Mouse (Mus musculus): ENCODE results near the gene Pde4dip.

Gene Pde4dip

GRCm38 (mm10) chr3:97844163-97844820 lies 44.2 kb downstream of the Pde4dip start:
- no peak for DNase-seq

- DNase-seq, result no peak
Measured at GRCm38 (mm10) chr3:97842641-97843040, 45.9 kb downstream of the Pde4dip start.

DNA sequence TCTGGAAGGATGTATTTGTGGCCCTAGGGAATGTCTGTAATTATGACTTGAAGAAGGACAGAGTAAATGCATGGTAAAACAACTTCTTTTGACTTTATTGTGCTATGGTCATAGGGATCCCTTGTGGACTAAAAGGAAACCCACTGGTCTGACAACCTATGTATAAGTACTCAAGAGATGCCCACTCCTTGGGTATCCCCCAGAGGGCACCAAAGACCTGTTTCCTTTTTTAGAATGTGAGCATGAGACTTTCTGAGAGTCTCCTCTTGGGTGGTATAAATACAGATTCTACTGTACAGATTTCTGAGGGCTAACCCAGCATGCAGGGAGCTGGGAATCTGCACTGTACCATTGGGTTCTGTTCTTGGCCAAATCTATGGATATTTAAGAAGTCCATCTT lies 48.1 kb downstream of the Pde4dip start:
- peak in 1 of 2 experiments; percentile 27 for DNase-seq

GRCm38 (mm10) chr3:97835888-97836287 lies 52.6 kb downstream of the Pde4dip start:
- no peak for DNase-seq

GRCm38 (mm10) chr3:97834625-97835024 lies 53.9 kb downstream of the Pde4dip start:
- DNase-seq, result no peak

GRCm38 (mm10) chr3:97831564-97832320 lies 56.8 kb downstream of the Pde4dip start:
- DNase-seq, result no peak

GRCm38 (mm10) chr3:97830622-97831021 lies 57.9 kb downstream of the Pde4dip start:
- DNase-seq, result no peak

- DNase-seq, result peak; percentile 41 to 52
Measured at GRCm38 (mm10) chr3:97830122-97830521, 58.4 kb downstream of the Pde4dip start.

DNA sequence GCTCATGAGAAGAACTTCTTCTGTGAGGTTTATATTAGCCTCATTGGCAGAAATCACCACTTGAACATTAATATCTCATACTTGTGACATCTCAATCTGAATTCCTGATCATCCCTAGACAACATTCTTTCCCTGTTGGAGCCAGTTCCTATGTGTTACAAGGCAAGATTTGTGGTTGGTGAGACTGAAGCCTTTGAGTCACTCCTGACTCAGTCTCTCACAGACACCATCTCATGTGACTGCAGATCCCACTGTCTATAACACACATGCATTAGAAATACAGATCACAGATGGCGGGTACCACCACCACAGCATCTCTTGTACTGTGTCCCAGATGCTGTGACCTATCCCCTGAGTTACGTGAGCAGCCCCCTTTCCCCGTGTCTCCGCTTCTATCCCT lies 60.2 kb downstream of the Pde4dip start:
- DNase-seq, result no peak

GRCm38 (mm10) chr3:97825246-97825645 lies 63.3 kb downstream of the Pde4dip start:
- peak in 1 of 2 experiments; percentile 29 for DNase-seq

- peak in 1 of 2 experiments; percentile 24 for DNase-seq
Measured at GRCm38 (mm10) chr3:97824744-97825143, 63.8 kb downstream of the Pde4dip start.

DNA sequence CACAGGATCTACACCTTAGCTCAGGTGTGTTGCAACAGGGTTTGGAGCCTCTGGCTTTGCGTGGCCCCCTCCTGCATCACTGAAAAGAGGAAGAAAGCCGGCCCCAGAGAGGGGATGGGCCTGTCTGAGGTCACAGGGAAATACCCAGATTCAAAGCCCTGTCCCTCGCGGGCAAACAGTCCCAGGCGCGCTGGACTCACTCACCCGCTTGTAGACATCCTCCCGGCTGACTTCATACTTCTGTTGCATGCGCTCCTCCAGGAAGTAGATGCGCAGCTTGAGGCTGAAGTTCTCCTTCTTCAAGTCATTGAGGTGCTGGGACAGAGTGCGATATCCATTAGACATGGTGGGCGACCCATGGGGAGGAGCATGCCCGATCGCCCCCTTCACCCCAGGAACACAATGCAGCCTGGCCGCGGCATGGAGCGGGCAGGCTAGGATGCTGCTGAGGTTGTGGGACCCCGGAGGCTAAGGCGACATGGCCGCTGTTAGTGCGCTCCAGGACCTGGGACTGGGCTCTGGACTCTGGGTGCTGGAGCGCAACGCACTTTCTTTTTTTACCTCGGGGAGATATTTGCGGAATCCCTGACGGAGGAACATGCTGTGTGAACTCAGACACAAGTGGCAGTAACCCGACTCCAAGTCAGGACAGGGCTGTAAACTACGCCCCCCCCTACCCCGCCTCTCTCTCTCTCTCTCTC lies 64.3 kb downstream of the Pde4dip start:
- peak; percentile 18 to 23 for DNase-seq

DNA sequence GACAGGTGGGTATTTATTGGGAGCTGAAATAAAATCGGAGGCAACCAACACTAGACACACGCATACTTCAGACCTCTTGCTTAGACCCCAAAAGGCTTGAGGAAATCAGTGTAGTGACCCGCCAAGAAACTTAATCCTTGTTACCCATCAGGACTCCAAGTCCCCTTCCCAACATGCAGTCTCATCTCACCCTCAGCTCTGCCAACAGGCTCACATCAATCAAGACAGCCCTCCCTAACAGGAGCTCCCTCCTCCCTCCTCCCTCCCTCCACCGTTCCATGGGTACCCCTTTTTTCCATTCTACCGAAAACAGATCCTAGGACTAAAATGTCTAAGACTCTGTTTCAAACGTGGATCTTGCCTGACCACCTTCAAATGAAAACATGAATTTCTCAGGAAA lies 65.1 kb downstream of the Pde4dip start:
- no peak for DNase-seq

DNA sequence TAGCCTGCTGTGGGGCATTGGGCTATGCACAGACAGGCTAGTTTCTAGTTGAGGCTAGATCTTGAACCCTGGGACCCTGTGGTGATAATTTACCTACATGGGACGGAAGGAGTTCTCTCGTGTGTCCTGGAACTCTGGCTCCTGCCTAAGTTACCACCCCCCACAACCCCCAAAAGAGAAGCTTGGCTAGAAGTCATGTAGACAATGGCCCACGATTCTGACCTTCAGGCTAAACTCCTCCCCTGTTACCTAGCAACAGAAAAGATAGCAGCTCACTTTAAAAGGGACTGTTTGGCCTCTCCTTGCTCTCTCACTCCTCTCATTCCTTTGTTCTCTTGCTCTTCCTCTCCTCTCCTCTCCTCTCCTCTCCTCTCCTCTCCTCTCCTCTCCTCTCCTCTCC lies 69.5 kb downstream of the Pde4dip start:
- no peak for DNase-seq

- DNase-seq, result no peak
Measured at GRCm38 (mm10) chr3:97818383-97818982, 70.0 kb downstream of the Pde4dip start.

DNA sequence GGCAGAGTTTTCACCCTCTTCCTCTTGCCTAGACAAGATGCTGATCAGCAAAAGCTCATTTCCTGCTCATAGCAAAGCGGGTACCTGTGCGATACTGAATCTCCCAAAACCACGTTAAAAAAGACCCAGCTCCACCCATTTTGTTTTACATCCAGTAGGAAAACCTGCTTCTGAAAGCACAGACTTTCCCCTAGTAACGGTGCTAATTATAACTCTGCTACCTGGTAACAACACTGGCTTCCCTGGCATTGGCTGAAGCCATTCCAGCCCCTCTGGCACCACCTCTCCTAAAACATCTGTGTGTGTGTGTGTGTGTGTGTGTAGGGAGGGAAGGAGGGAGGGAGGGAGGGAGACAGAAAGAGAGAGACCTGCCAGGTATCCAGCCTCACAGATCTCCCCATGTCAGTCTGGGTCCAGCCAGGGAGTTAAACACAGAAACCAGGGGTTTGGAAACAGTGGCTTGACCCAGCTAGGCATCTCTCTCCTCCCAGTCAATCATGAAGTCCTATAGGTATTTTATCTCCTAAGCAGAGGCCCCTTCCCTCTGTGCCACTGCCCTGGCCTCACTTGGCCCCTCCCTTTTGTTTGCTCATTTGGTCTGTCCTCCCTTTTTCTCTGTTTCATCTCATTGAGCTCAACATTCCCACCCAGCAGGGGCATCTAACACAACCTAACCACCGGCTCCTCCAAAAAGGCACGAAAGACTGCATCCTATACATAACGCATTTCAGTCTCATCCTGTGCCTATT lies 76.7 kb downstream of the Pde4dip start:
- peak; percentile 52 to 68 for DNase-seq

GRCm38 (mm10) chr3:97811158-97811557 lies 77.3 kb downstream of the Pde4dip start:
- DNase-seq, result no peak

DNA sequence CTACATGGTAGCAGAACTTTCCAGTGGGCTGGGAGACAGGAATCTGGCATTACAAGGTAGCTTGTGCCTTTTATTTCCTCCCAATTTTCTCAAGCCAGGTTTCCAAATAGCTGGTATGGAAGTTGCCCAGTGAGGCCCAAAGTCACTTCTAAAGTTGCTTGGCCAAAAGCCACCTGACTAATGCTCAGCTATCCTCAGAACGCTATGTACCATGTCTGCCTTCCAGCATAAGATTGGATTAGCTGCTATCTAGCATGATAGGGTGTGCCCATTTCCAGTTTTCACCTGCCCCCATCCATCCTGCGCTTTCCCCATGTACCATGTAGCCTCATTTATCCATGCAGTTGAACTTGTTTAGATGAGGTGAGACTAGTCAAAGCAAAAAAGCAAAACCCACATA lies 78.2 kb downstream of the Pde4dip start:
- DNase-seq, result no peak

DNA sequence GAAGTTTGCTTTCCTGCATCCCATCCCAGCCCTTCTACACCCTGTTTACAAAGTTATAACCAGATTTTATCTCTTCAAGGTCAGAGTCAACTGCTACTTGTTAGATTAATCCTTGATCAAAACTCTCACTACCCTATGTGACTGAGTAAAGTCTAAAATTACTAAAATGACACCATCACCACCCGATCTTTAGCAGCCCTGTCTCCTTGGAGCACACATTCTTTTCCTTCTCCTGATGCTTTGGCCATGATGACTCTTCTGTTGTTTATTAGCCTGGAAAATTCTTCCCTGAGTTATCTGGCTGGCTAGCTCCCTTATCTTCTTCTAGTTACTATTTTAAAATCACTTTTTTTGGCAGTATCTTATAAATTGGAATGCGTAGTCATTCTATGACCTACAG lies 82.9 kb downstream of the Pde4dip start:
- no peak for DNase-seq

GRCm38 (mm10) chr3:97803675-97804074 lies 84.8 kb downstream of the Pde4dip start:
- DNase-seq, result no peak

- no peak for DNase-seq
Measured at GRCm38 (mm10) chr3:97802927-97803326, 85.6 kb downstream of the Pde4dip start.

- DNase-seq, result no peak
Measured at GRCm38 (mm10) chr3:97802297-97802696, 86.2 kb downstream of the Pde4dip start.
